Mouse (Mus musculus) testis, adult 2 months (tissue): ENCODE results near the gene Clec3b.

Source experiments
- CTCF ChIP-seq: fragments of 200-500 bp; IDR thresholded peaks from 2 replicates; pipeline ENCODE4 v1.5.1; 2012; ENCODE audit warnings: low read depth, mild to moderate bottlenecking, inconsistent platforms, low read length, moderate library complexity; ENCODE audit not compliant: control insufficient read depth, insufficient read depth, insufficient replicate concordance
- POLR2A ChIP-seq: fragments of 200-500 bp; IDR thresholded peaks from 2 replicates; pipeline ENCODE4 v1.6.1; 2012; ENCODE audit warnings: low read depth, mild to moderate bottlenecking, inconsistent platforms, low read length, moderate library complexity; ENCODE audit not compliant: control insufficient read depth

GRCm38 (mm10) chr9:123180003-123180402 lies 29.3 kb downstream of the Clec3b start:
- TF ChIP-seq CTCF: no peak
- TF ChIP-seq POLR2A: no peak
